Mouse (Mus musculus) cortical plate, adult 2 months (tissue): ENCODE results near the gene Wnt1.

Experiments used
- CTCF ChIP-seq: fragments of 200-500 bp; IDR thresholded peaks from 2 replicates; pipeline ENCODE4 v1.5.1; 2011; ENCODE audit warnings: mild to moderate bottlenecking, control low read depth, low read length; ENCODE audit not compliant: insufficient read depth; ENCODE audit errors: extremely low read depth
- POLR2A ChIP-seq: fragments of 200-500 bp; IDR thresholded peaks from 2 replicates; pipeline ENCODE4 v1.6.1; 2011; ENCODE audit warnings: mild to moderate bottlenecking, low read length, control low read depth; ENCODE audit not compliant: insufficient read depth; ENCODE audit errors: extremely low read depth

DNA sequence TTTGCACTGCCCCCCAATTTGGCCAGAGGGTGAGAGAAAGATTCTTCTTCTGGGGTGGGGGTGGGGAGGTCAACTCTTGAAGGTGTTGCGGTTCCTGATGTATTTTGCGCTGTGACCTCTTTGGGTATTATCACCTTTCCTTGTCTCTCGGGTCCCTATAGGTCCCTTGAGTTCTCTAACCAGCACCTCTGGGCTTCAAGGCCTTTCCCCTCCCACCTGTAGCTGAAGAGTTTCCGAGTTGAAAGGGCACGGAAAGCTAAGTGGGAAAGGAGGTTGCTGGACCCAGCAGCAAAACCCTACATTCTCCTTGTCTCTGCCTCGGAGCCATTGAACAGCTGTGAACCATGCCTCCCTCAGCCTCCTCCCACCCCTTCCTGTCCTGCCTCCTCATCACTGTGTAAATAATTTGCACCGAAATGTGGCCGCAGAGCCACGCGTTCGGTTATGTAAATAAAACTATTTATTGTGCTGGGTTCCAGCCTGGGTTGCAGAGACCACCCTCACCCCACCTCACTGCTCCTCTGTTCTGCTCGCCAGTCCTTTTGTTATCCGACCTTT lies 3.6 kb downstream of the Wnt1 start:
- TF ChIP-seq CTCF (no peak), POLR2A (no peak)
